Mouse (Mus musculus): ENCODE results near the gene Spata31d1d. TPM values are rescaled to one million over a fixed set of nuclear protein-coding genes. Genes with fewer than 3 reads are reported as not detected.
"Not testable (repeated sequence)": the region's sequence is repeated elsewhere in the genome, so short reads cannot be mapped to it uniquely, and the experiment has no call there.

Spata31d1d gene
- polyA plus RNA-seq, 1 experiment from 2014 or later = not detected

- H3K27me3 ChIP-seq = not testable (repeated sequence)
These were observed 9.5 kb downstream of the Spata31d1d start for GRCm38 (mm10) chr13:59722089-59722488.

GRCm38 (mm10) chr13:59719475-59719874 lies 12.1 kb downstream of the Spata31d1d start:
- no peaks in the 10 kb centered on the region for H3K36me3 ChIP-seq (replicated peaks)
- H3K9me3 ChIP-seq = no peaks in the 10 kb centered on the region
- no peak overlapping the region for H3K27ac ChIP-seq
- no peak overlapping the region for H3K4me3 ChIP-seq (replicated peaks)
- H3K4me1 ChIP-seq = 0 out of 2 replicates have a peak, but pooled peaks cover 3% of the 10 kb centered on the region
- 83% methylated on average over 1 of the region's 1 CpGs for WGBS
- no peak for ATAC-seq (ENCODE audit: low FRiP score)
- H3K4me2 ChIP-seq = no peak overlapping the region
- H3K9ac ChIP-seq = no peak overlapping the region
- 0 out of 2 replicates have a peak, but pooled peaks cover 5% of the 10 kb centered on the region for H3K27me3 ChIP-seq

More at GRCm38 (mm10) chr13:59722089-59722488, 9.5 kb downstream of the Spata31d1d start:
- not testable (repeated sequence) for H3K36me3 ChIP-seq (replicated peaks); H3K4me3 ChIP-seq (replicated peaks); H3K9ac ChIP-seq; H3K4me1 ChIP-seq; H3K27ac ChIP-seq; H3K4me2 ChIP-seq; ATAC-seq (ENCODE audit: low FRiP score); H3K9me3 ChIP-seq
- 66% methylated on average over 1 of the region's 1 CpGs for WGBS

GRCm38 (mm10) chr13:59718857-59719440 lies 12.6 kb downstream of the Spata31d1d start:
- WGBS = 47% methylated on average over 6 of the region's 6 CpGs
- H3K4me2 ChIP-seq; ATAC-seq (ENCODE audit: low FRiP score): not testable (repeated sequence)

GRCm38 (mm10) chr13:59713710-59714109 lies 17.8 kb downstream of the Spata31d1d start:
- H3K27ac ChIP-seq = no peak overlapping the region
- 50% methylated on average over 3 of the region's 3 CpGs for WGBS
- H3K9me3 ChIP-seq = no peaks in the 10 kb centered on the region
- H3K36me3 ChIP-seq (replicated peaks) = no peaks in the 10 kb centered on the region
- no peak for ATAC-seq (ENCODE audit: low FRiP score)
- no peaks in the 10 kb centered on the region for H3K4me1 ChIP-seq
- no peak overlapping the region for H3K4me2 ChIP-seq
- H3K9ac ChIP-seq = no peak overlapping the region
- no peak overlapping the region for H3K4me3 ChIP-seq (replicated peaks)
- 0 out of 2 replicates have a peak, but pooled peaks cover 5% of the 10 kb centered on the region for H3K27me3 ChIP-seq

More at GRCm38 (mm10) chr13:59718857-59719440, 12.6 kb downstream of the Spata31d1d start:
- H3K27ac ChIP-seq; H3K36me3 ChIP-seq (replicated peaks); H3K9me3 ChIP-seq; H3K4me3 ChIP-seq (replicated peaks); H3K4me1 ChIP-seq; H3K27me3 ChIP-seq; H3K9ac ChIP-seq: not testable (repeated sequence)

- WGBS = 73% methylated on average over 3 of the region's 3 CpGs
- not testable (repeated sequence) for H3K4me2 ChIP-seq; ATAC-seq (ENCODE audit: low FRiP score); H3K36me3 ChIP-seq (replicated peaks); H3K27me3 ChIP-seq; H3K9ac ChIP-seq; H3K4me1 ChIP-seq; H3K4me3 ChIP-seq (replicated peaks); H3K9me3 ChIP-seq; H3K27ac ChIP-seq
These were observed 19.6 kb downstream of the Spata31d1d start, which contains the start of gene Spata31d1b for GRCm38 (mm10) chr13:59711984-59712383. Gene Spata31d1b (plus strand): TSS chr13:59712284.

GRCm38 (mm10) chr13:59710230-59710629 lies 21.3 kb downstream of the Spata31d1d start, which contains the start of gene Spata31d1a:
Gene Spata31d1a (minus strand): TSS chr13:59710330.
- H3K36me3 ChIP-seq (replicated peaks) = no peaks in the 10 kb centered on the region
- no peak within 1 kb of the TSS for H3K4me2 ChIP-seq
- H3K4me1 ChIP-seq = no peaks in the 10 kb centered on the region
- 92% methylated on average over 15 of the region's 15 CpGs for WGBS
- no peak within 1 kb of the TSS for H3K27ac ChIP-seq
- H3K9me3 ChIP-seq = no peaks in the 10 kb centered on the region
- no peak within 1 kb of the TSS for H3K9ac ChIP-seq
- no peaks in the 10 kb centered on the region for H3K27me3 ChIP-seq
- ATAC-seq (ENCODE audit: low FRiP score) = no peak
- no peak within 1 kb of the TSS for H3K4me3 ChIP-seq (replicated peaks)

- no peaks in the 10 kb centered on the region for H3K36me3 ChIP-seq (replicated peaks)
- no peaks in the 10 kb centered on the region; the same call in 1 of the 2 replicates for H3K27me3 ChIP-seq
- no peak overlapping the region for H3K27ac ChIP-seq
- no peak overlapping the region for H3K4me2 ChIP-seq
- no peak overlapping the region for H3K9ac ChIP-seq
- WGBS = 56% methylated on average over 12 of the region's 12 CpGs
- ATAC-seq (ENCODE audit: low FRiP score) = 0 out of 2 replicates have a peak, but pooled peaks have one; percentile 17
- H3K4me1 ChIP-seq = peaks cover 6% of the 10 kb centered on the region; the same call in 1 of the 2 replicates
- no peaks in the 10 kb centered on the region for H3K9me3 ChIP-seq
- H3K4me3 ChIP-seq (replicated peaks) = no peak overlapping the region
These were observed 27.0 kb downstream of the Spata31d1d start for GRCm38 (mm10) chr13:59704562-59704961.

- Histone ChIP-seq H3K36me3 (replicated peaks) (no peaks in the 10 kb centered on the region), H3K9me3 (no peaks in the 10 kb centered on the region), H3K9ac (no peak overlapping the region), H3K4me1 (peaks cover 6% of the 10 kb centered on the region; the same call in 1 of the 2 replicates), H3K4me3 (replicated peaks) (no peak overlapping the region), H3K4me2 (no peak overlapping the region), H3K27me3 (no peaks in the 10 kb centered on the region; the same call in 1 of the 2 replicates), H3K27ac (no peak overlapping the region)
- WGBS = 91% methylated on average over 12 of the region's 12 CpGs
- ATAC-seq (ENCODE audit: low FRiP score) = no peak
These were observed 28.0 kb downstream of the Spata31d1d start for GRCm38 (mm10) chr13:59703514-59703913.

GRCm38 (mm10) chr13:59700137-59700536 lies 31.4 kb downstream of the Spata31d1d start:
- H3K4me2 ChIP-seq; H3K4me1 ChIP-seq; H3K36me3 ChIP-seq (replicated peaks); H3K9me3 ChIP-seq; H3K27me3 ChIP-seq; H3K27ac ChIP-seq; ATAC-seq (ENCODE audit: low FRiP score); H3K4me3 ChIP-seq (replicated peaks); H3K9ac ChIP-seq: not testable (repeated sequence)
- 75% methylated on average over 1 of the region's 1 CpGs for WGBS

GRCm38 (mm10) chr13:59699131-59699530 lies 32.4 kb downstream of the Spata31d1d start:
- no peaks in the 10 kb centered on the region for H3K36me3 ChIP-seq (replicated peaks)
- no peaks in the 10 kb centered on the region for H3K4me1 ChIP-seq
- no peak for ATAC-seq (ENCODE audit: low FRiP score)
- H3K4me2 ChIP-seq = no peak overlapping the region
- no peak overlapping the region for H3K4me3 ChIP-seq (replicated peaks)
- no peak overlapping the region for H3K27ac ChIP-seq
- WGBS = 88% methylated on average over 8 of the region's 8 CpGs
- H3K9ac ChIP-seq = no peak overlapping the region
- no peaks in the 10 kb centered on the region for H3K27me3 ChIP-seq
- H3K9me3 ChIP-seq = no peaks in the 10 kb centered on the region

- WGBS = 88% methylated on average over 7 of the region's 7 CpGs
- no peaks in the 10 kb centered on the region for H3K27me3 ChIP-seq
These were observed 35.8 kb downstream of the Spata31d1d start for GRCm38 (mm10) chr13:59695781-59696180.

GRCm38 (mm10) chr13:59694008-59694407 lies 37.5 kb downstream of the Spata31d1d start, which contains the start of gene 4921517D22Rik:
Gene 4921517D22Rik (minus strand): TSS chr13:59694108.
- peaks cover 4% of the 10 kb centered on the region; the same call in 1 of the 2 replicates for H3K4me1 ChIP-seq
- H3K9me3 ChIP-seq = peaks cover 6% of the 10 kb centered on the region; the same call in 1 of the 2 replicates
- H3K4me2 ChIP-seq = no peak within 1 kb of the TSS
- H3K27ac ChIP-seq = no peak within 1 kb of the TSS
- H3K27me3 ChIP-seq = no peaks in the 10 kb centered on the region
- H3K9ac ChIP-seq = no peak within 1 kb of the TSS
- 83% methylated on average over 3 of the region's 3 CpGs for WGBS
- ATAC-seq (ENCODE audit: low FRiP score) = no peak
- no peak within 1 kb of the TSS for H3K4me3 ChIP-seq (replicated peaks)
- H3K36me3 ChIP-seq (replicated peaks) = no peaks in the 10 kb centered on the region

More at GRCm38 (mm10) chr13:59695781-59696180, 35.8 kb downstream of the Spata31d1d start:
- Histone ChIP-seq H3K9me3 (peaks cover 4% of the 10 kb centered on the region; the same call in 1 of the 2 replicates), H3K36me3 (replicated peaks) (no peaks in the 10 kb centered on the region), H3K4me2 (no peak overlapping the region), H3K27ac (no peak overlapping the region), H3K4me1 (peaks cover 4% of the 10 kb centered on the region; the same call in 1 of the 2 replicates), H3K9ac (no peak overlapping the region), H3K4me3 (replicated peaks) (no peak overlapping the region)
- ATAC-seq (ENCODE audit: low FRiP score) = no peak
